Mouse (Mus musculus): ENCODE measurements around the gene Psen2. TPM values are rescaled to one million over a fixed set of nuclear protein-coding genes. Genes with fewer than 3 reads are reported as not detected.

The Psen2 gene
- polyA plus RNA-seq, 1 experiment from 2014 or later: 23.7 TPM

GRCm38 (mm10) chr1:180245741-180246507 is 17.3 kb downstream of the Psen2 start:
- no peaks in the 10 kb centered on the region; the same call in 1 of the 2 replicates for H3K9me3 ChIP-seq (replicated peaks)
- H3K4me1 ChIP-seq (replicated peaks): peaks cover 56% of the 10 kb centered on the region
- H3K4me2 ChIP-seq: no peak overlapping the region
- no peak overlapping the region for H3K9ac ChIP-seq
- H3K27ac ChIP-seq: no peak overlapping the region; the same call in 1 of the 2 replicates
- no peak overlapping the region for H3K4me3 ChIP-seq (replicated peaks)
- ATAC-seq (ENCODE audit: low read depth) (no peak), DNase-seq (no peak)
- H3K36me3 ChIP-seq: peaks cover 20% of the 10 kb centered on the region
- 78% methylated on average over 13 of the region's 13 CpGs for WGBS (ENCODE audit: insufficient replicate concordance)
- H3K27me3 ChIP-seq: no peaks in the 10 kb centered on the region

- peaks cover 7% of the 10 kb centered on the region for H3K4me1 ChIP-seq (replicated peaks)
- WGBS (ENCODE audit: insufficient replicate concordance): 76% methylated on average over 3 of the region's 3 CpGs
- H3K27ac ChIP-seq: no peak overlapping the region
- DNase-seq (no peak), ATAC-seq (ENCODE audit: low read depth) (no peak)
- no peaks in the 10 kb centered on the region for H3K27me3 ChIP-seq
- H3K9me3 ChIP-seq (replicated peaks): no peaks in the 10 kb centered on the region; the same call in 1 of the 2 replicates
- H3K9ac ChIP-seq: no peak overlapping the region
- H3K36me3 ChIP-seq: peaks cover 52% of the 10 kb centered on the region
- no peak overlapping the region for H3K4me2 ChIP-seq
- no peak overlapping the region for H3K4me3 ChIP-seq (replicated peaks)
These were observed 31.5 kb downstream of the Psen2 start for GRCm38 (mm10) chr1:180231729-180232128.

GRCm38 (mm10) chr1:180230580-180230979 is 32.7 kb downstream of the Psen2 start:
- Histone ChIP-seq H3K4me2 (no peak overlapping the region), H3K9ac (no peak overlapping the region), H3K4me3 (replicated peaks) (no peak overlapping the region), H3K27ac (no peak overlapping the region), H3K27me3 (no peaks in the 10 kb centered on the region), H3K4me1 (replicated peaks) (peaks cover 15% of the 10 kb centered on the region), H3K9me3 (replicated peaks) (no peaks in the 10 kb centered on the region; the same call in 1 of the 2 replicates), H3K36me3 (peaks cover 48% of the 10 kb centered on the region)
- WGBS (ENCODE audit: insufficient replicate concordance): 15% methylated on average over 2 of the region's 2 CpGs
- DNase-seq: peak; percentile 38
- ATAC-seq (ENCODE audit: low read depth): no peak

DNA sequence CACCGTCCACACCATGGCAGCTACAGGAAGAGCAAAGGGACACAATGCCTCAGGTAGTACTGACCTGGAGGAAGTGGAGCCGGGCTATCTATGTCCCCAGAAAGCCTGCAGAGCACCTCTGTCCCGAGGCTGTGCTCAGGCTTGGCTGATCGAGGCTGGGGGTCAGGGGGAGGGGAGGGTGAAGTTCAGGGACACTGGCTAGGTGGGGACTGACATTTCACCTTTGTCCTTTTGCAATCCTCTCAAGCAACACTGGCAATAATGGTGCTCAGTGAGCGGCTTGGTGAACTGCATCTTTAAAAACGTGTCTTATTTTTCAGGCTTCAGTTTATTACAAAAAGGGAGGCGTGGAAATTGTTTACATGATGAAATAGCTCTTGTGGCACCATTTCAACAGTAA is 33.3 kb downstream of the Psen2 start:
- WGBS (ENCODE audit: insufficient replicate concordance): 77% methylated on average over 7 of the region's 7 CpGs
- Histone ChIP-seq H3K9ac (no peak overlapping the region), H3K4me3 (replicated peaks) (no peak overlapping the region), H3K4me2 (no peak overlapping the region), H3K4me1 (replicated peaks) (peaks cover 20% of the 10 kb centered on the region), H3K36me3 (peaks cover 47% of the 10 kb centered on the region), H3K9me3 (replicated peaks) (no peaks in the 10 kb centered on the region; the same call in 1 of the 2 replicates), H3K27me3 (no peaks in the 10 kb centered on the region), H3K27ac (no peak overlapping the region)
- ATAC-seq (ENCODE audit: low read depth): no peak
- DNase-seq: no peak

GRCm38 (mm10) chr1:180228854-180229253 is 34.4 kb downstream of the Psen2 start:
- Histone ChIP-seq H3K9me3 (replicated peaks) (no peaks in the 10 kb centered on the region; the same call in 1 of the 2 replicates), H3K27me3 (no peaks in the 10 kb centered on the region), H3K9ac (no peak overlapping the region), H3K4me3 (replicated peaks) (no peak overlapping the region), H3K36me3 (peaks cover 42% of the 10 kb centered on the region), H3K27ac (no peak overlapping the region), H3K4me2 (no peak overlapping the region), H3K4me1 (replicated peaks) (peaks cover 19% of the 10 kb centered on the region)
- 65% methylated on average over 12 of the region's 12 CpGs for WGBS (ENCODE audit: insufficient replicate concordance)
- ATAC-seq (ENCODE audit: low read depth) (no peak), DNase-seq (no peak)

DNA sequence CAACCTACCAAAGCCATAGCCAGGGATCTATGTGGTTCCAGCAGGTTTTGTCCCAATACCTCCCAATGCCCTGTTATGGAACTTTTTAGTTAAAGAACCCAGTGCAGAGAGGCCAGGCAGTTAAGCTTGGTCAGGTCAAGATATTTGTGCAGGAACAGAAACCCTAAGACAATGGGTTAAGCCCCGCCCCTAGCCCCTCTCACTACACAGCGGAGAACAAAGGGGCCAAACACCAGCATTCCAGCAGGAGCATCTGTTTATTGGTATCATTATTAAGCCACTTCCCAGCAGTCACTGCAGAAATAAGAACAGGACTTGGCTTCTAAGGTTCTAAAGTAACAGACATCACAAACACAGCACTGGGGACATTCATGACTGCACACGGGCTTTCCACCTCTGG is 36.5 kb downstream of the Psen2 start:
- Histone ChIP-seq H3K36me3 (peaks cover 25% of the 10 kb centered on the region), H3K4me2 (peak overlapping the region; percentile 71), H3K4me1 (replicated peaks) (peaks cover 19% of the 10 kb centered on the region), H3K4me3 (replicated peaks) (peak overlapping the region; percentile 59), H3K9me3 (replicated peaks) (no peaks in the 10 kb centered on the region; the same call in 1 of the 2 replicates), H3K27ac (peak overlapping the region; percentile 86), H3K27me3 (no peaks in the 10 kb centered on the region), H3K9ac (peak overlapping the region; percentile 68)
- ATAC-seq (ENCODE audit: low read depth): no peak
- 79% methylated on average over 3 of the region's 3 CpGs for WGBS (ENCODE audit: insufficient replicate concordance)
- no peak for DNase-seq

- 15% methylated on average over 12 of the region's 12 CpGs for WGBS (ENCODE audit: insufficient replicate concordance)
- H3K36me3 ChIP-seq: peaks cover 25% of the 10 kb centered on the region
- DNase-seq: no peak
These were observed 37.0 kb downstream of the Psen2 start for GRCm38 (mm10) chr1:180226221-180226713.

GRCm38 (mm10) chr1:180225500-180226220 is 37.6 kb downstream of the Psen2 start:
- peak overlapping the region; percentile 59 for H3K4me3 ChIP-seq (replicated peaks)
- 14% methylated on average over 21 of the region's 21 CpGs for WGBS (ENCODE audit: insufficient replicate concordance)
- H3K9ac ChIP-seq: peak overlapping the region; percentile 68
- H3K4me2 ChIP-seq: peak overlapping the region; percentile 71
- H3K27me3 ChIP-seq: no peaks in the 10 kb centered on the region
- H3K27ac ChIP-seq: peak overlapping the region; percentile 86
- H3K36me3 ChIP-seq: peaks cover 23% of the 10 kb centered on the region
- H3K4me1 ChIP-seq (replicated peaks): peaks cover 19% of the 10 kb centered on the region
- DNase-seq (peak; percentile 74), ATAC-seq (ENCODE audit: low read depth) (peak; percentile 94)
- no peaks in the 10 kb centered on the region; the same call in 1 of the 2 replicates for H3K9me3 ChIP-seq (replicated peaks)

More at GRCm38 (mm10) chr1:180226221-180226713, 37.0 kb downstream of the Psen2 start:
- Histone ChIP-seq H3K27ac (peak overlapping the region; percentile 86), H3K9ac (peak overlapping the region; percentile 68), H3K4me2 (peak overlapping the region; percentile 71), H3K4me3 (replicated peaks) (peak overlapping the region; percentile 59), H3K9me3 (replicated peaks) (no peaks in the 10 kb centered on the region; the same call in 1 of the 2 replicates), H3K4me1 (replicated peaks) (peaks cover 19% of the 10 kb centered on the region), H3K27me3 (no peaks in the 10 kb centered on the region)
- ATAC-seq (ENCODE audit: low read depth): peak; percentile 83

DNA sequence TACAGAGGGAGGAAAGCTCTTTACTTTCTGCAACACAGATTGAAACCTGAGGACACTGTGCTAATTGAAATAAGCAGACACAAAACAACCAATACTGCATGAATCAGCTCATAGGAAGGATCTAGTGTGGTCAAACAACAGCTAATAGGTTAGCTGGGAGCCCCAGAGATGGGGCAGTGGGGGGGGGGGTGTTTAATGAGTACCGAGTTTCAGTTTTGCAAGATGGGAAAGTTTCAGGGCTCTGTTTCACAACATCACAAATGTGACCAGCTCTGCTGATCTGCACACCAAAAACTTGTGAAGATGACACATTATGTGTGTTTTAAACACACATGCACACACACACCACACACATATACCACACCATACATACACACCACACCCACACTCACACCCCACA is 41.2 kb downstream of the Psen2 start:
- Histone ChIP-seq H3K9me3 (replicated peaks) (no peaks in the 10 kb centered on the region), H3K4me2 (no peak overlapping the region), H3K27ac (no peak overlapping the region), H3K27me3 (no peaks in the 10 kb centered on the region), H3K4me1 (replicated peaks) (peaks cover 20% of the 10 kb centered on the region), H3K9ac (no peak overlapping the region), H3K36me3 (no peaks in the 10 kb centered on the region), H3K4me3 (replicated peaks) (no peak overlapping the region)
- ATAC-seq (ENCODE audit: low read depth): no peak
- WGBS (ENCODE audit: insufficient replicate concordance): 36% methylated on average over 1 of the region's 1 CpGs
- no peak for DNase-seq

DNA sequence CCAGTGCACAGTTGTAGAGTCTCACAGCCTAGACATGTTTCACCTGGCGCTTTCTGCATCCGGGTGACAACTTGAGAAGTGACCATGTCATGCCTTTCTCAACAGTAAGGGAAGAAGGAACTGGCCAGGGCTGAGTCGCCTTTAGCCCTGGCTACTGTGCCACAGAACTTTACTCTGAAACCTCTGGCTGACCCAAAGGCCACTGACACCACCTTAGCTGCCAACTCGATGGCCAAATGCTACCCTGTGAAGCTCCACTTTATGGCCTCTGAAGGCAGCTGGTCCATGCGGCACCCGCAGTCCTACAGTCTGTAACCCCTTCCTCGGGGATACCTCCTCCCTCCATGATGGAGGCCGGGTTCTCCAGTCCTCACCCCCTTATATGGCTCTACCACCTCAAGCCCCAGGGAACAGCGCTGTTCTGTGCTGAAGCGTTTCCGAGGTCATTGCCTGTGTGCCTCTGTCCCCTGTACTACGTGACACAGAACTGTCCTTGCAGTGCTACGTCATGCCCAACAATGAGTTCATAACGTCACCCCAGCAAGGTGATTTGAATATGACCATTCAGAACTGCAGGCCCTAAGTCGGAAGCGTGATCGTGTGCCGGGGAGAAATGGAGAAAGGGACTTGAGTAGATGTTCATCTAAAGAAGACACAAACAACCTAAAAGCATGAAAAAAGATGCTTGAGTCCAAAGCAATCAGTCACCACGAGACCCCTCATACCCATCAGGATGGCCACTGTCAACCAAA is 42.3 kb downstream of the Psen2 start:
- 80% methylated on average over 19 of the region's 19 CpGs for WGBS (ENCODE audit: insufficient replicate concordance)
- no peaks in the 10 kb centered on the region for H3K36me3 ChIP-seq
- no peaks in the 10 kb centered on the region for H3K9me3 ChIP-seq (replicated peaks)
- DNase-seq: no peak
- peaks cover 15% of the 10 kb centered on the region for H3K4me1 ChIP-seq (replicated peaks)
- no peaks in the 10 kb centered on the region for H3K27me3 ChIP-seq
- no peak for ATAC-seq (ENCODE audit: low read depth)
- no peak overlapping the region for H3K27ac ChIP-seq
- H3K4me2 ChIP-seq: no peak overlapping the region
- H3K9ac ChIP-seq: no peak overlapping the region
- H3K4me3 ChIP-seq (replicated peaks): no peak overlapping the region

All from liver, embryonic 13.5 days (tissue).